Mouse (Mus musculus) neural tube, embryonic 10.5 days (tissue): ENCODE measurements around the gene Usp37.

Source experiments
- DNase-seq: peaks from one replicate; pipeline ENCODE4 v3.0.0-alpha.2; 2017; ENCODE audit warnings: low spot score; ENCODE audit errors: extremely low spot score

The Usp37 gene

DNA sequence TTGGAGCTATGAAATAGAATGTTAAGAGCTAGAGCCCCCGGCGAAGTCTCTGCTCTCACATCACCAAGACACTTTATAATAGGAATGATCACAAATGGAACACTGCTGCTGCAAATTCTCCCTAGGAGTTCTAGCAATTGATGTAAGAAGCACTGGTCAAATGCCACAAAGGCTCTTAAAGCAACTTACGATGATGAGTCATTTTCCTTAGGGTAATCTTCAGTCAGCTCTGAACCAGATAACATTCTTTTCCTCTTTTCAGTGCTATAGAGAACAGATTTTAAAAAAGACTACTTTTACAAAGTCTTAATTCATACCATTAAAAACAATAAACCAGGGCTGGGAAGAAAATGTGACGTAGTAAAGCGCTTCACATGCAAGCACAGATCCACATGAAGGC lies 58.3 kb downstream of the Usp37 start:
- no peak for DNase-seq

DNA sequence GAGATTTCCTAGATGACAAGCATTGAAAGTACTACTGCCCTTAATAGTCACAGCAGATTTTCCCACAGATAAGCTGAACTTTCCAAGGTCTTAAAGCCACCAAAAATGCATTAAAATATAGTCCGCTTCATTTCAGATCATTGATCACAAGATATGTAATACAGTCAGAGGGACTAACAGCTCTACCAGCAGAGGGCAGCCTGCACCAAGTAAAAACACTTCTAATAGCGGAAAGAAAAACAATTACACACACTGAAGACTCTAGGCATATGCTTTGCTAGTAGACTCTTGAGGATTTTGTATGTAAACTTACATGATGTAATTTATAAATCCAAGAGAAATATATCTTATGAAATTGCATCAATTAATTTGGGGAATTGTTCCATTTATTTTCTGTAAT lies 83.8 kb downstream of the Usp37 start:
- DNase-seq = no peak

- DNase-seq = no peak
Observed at GRCm38 (mm10) chr1:74452611-74453045, 91.5 kb downstream of the Usp37 start.

DNA sequence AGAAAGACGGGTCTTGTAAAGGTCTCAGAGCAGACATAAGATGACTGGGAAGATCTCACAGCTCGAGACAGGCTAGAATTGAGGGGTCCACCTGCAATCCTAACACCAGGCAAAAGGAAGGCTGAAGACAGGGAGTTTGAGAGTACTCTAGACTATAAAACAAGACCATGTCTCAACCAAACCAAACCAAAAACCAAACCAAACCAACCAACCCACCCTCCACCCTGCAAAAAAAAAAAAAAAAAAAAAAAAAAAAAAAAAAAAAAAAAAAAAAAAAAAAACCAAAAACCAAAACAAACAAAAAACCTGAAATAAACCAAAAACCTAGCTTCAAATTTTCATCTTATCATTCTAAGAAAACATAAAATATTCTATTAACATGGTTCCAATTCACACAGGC lies 99.5 kb downstream of the Usp37 start:
- DNase-seq = no peak

GRCm38 (mm10) chr1:74439166-74439876 lies 104.8 kb downstream of the Usp37 start:
- no peak for DNase-seq

DNA sequence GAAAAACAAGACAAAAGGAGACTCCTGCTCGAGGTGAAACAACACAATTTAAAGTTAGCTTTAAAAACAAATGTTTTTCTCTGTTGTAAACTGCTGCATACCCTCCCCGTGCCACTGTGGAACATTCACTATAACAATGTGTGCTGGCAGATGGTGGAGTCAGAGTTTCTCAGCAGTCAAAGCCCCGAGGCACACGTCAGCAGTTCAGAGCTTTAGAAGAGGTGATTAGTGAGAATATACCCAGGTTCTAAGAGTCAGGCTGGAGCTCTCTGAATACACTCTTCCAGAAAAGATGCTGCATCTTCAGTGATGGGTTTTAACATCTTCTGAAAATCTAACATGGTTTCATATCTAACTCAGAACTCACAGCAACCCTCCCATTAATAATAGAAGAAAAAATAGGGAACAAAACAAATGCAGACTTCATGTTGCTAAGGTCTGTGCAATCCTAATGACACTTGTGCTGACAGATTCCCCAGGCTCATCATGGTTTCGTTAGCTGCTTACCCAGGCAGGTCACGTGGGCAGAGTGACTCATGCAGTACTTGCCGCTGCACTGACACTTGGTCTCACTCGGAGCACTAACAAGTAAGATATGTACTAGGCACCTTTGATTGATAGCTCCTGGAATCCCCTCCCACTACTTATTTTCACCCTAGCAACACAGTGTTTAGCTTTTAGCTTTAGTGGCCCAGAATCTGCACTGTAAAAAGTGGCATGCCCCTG lies 106.2 kb downstream of the Usp37 start:
- DNase-seq = no peak

GRCm38 (mm10) chr1:74435563-74435962 lies 108.5 kb downstream of the Usp37 start:
- no peak for DNase-seq

DNA sequence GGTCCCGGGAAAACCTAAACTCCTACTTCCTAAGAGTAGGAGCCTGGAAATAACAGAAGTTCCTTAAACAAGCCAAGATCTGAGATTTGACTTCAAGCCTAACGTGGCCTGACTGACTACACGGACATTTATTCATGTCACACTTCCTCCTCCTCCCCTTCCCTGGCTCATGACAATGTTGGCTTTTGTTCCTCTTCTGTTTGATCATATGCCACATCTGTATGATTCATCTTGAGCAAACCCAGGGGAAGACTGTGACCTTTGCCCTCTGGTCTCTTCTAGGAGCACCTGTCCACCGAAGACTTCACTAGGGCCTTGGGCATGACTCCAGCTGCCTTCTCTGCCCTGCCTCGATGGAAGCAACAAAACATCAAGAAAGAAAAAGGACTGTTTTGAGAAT lies 109.5 kb downstream of the Usp37 start:
- no peak for DNase-seq

DNA sequence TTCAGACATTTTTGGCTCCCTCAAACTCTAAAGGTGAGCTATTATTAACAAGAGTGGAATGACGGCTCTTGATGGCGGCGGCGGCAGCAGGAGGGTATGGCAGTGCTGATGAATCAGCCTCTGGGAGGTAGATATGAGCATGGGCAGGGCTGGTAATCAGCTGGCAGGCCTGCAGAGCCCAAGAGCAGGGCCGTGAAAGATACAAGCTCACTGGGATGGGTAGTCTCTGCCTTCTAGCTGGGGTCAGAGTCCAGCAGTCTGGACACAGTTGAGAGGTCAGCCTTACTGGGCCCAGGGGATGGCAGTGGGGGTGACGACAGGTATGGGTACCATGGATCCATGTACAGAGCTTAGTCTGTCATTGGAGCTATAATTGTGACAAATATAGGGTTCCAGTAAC lies 110.9 kb downstream of the Usp37 start:
- no peak for DNase-seq

- no peak for DNase-seq
Observed at GRCm38 (mm10) chr1:74425845-74426244, 118.2 kb downstream of the Usp37 start.

DNA sequence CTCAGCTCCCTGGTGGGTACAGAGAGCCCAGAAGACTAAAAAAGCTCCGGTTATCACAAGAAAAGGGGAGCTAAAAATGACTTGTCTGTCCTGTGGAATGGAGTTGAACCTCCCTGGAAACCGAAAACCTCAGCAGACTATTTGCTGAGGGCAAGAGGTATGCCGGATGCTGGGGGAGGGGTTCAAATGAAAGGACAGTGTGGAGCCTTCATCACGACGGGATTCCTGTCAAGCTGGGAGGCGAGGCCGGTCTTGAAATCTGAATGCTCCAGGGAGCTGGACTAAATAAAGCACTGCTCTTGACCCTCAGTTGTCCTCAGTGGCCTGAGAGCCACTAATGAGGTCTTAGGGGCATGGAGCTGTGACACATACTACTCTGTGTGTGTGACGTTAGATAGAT lies 120.9 kb downstream of the Usp37 start:
- DNase-seq = no peak

- DNase-seq = no peak
Observed at GRCm38 (mm10) chr1:74419440-74419794, 124.7 kb downstream of the Usp37 start.

GRCm38 (mm10) chr1:74418747-74419439 lies 125.2 kb downstream of the Usp37 start:
- no peak for DNase-seq

GRCm38 (mm10) chr1:74415143-74415542 lies 128.9 kb downstream of the Usp37 start:
- no peak for DNase-seq

GRCm38 (mm10) chr1:74412711-74413110 lies 131.4 kb downstream of the Usp37 start:
- no peak for DNase-seq

DNA sequence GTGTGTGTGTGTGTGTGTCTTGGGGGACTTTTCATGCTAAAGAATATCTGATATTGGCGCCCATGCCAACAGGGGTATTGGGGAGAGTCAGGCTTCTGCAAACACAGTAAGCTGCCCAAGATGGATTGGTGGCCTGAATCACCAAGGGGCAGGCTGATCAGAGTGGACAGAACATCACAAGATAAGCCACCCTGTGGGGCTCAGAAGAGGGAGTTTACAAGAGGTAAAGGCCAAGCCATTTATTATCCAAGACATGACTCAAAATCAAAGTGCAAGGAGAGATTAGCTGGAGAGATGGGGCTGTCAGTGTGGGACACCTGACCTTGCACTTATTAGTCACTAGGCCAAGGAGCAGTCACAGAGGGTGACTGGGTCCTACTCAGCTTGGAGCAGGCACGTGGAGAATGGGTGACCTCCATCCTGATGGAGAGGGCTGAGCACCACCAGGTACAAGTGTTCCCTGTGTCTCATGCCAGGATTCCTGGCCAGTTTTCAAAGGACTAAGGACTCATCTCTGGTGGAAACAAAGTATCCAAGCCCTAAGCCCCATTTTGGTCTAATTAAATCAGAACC lies 132.2 kb downstream of the Usp37 start:
- DNase-seq = no peak

- DNase-seq = no peak
Observed at GRCm38 (mm10) chr1:74408589-74409504, 135.2 kb downstream of the Usp37 start, which contains the start of gene Vil1. Vil1 (plus strand) TSS chr1:74409376.

DNA sequence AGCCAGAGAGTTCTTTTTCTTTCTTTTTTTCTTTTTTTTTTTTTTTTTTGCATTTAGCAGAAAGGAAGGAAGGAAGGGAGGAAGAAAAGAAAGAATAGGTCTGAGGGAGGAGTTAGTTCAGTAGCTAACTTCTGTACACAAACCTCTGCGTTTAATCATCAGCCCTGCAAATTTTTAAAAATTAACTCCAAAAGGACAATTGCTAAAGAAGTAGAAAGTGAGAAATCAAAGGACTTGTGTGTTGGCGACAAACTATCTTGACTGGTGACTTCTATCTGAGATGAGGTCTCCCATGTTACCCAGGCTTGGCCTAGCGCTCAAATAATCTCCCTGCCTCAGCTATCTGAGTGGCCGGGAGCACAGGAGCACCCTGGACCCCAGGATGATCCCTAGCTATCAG lies 139.9 kb downstream of the Usp37 start:
- DNase-seq = no peak

GRCm38 (mm10) chr1:74401015-74401702 lies 142.9 kb downstream of the Usp37 start:
- no peak for DNase-seq

DNA sequence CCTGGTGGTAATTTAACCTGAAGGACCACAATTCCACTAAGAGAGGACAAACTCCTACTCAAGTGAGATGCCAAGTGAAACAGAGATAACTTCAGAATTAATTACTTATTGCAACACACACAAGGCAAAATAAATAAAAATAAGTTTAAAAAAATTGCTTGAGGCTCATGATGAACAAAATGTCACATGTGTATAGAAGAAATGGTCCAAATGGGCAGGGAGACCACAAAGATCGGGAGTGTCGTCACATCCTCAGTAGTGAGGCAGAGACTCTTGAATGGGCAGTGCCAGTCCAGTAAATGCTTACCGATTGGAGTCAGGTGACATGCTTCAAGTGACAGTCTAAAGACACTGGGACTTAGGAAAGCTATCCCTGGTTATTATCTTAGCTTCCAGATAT lies 143.6 kb downstream of the Usp37 start:
- DNase-seq = no peak
